Mouse (Mus musculus) lung, postnatal 0 days (tissue): Measurements from ENCODE around the gene Abhd8.

ENCODE experiments used
- CTCF ChIP-seq: IDR thresholded peaks from 2 replicates; pipeline ENCODE4 v1.5.1; 2016; ENCODE audit warnings: antibody characterized with exemption, mild to moderate bottlenecking
- EP300 ChIP-seq: IDR thresholded peaks from 2 replicates; pipeline ENCODE4 v1.6.1; 2016; ENCODE audit warnings: antibody characterized with exemption, mild to moderate bottlenecking, control low read depth

DNA sequence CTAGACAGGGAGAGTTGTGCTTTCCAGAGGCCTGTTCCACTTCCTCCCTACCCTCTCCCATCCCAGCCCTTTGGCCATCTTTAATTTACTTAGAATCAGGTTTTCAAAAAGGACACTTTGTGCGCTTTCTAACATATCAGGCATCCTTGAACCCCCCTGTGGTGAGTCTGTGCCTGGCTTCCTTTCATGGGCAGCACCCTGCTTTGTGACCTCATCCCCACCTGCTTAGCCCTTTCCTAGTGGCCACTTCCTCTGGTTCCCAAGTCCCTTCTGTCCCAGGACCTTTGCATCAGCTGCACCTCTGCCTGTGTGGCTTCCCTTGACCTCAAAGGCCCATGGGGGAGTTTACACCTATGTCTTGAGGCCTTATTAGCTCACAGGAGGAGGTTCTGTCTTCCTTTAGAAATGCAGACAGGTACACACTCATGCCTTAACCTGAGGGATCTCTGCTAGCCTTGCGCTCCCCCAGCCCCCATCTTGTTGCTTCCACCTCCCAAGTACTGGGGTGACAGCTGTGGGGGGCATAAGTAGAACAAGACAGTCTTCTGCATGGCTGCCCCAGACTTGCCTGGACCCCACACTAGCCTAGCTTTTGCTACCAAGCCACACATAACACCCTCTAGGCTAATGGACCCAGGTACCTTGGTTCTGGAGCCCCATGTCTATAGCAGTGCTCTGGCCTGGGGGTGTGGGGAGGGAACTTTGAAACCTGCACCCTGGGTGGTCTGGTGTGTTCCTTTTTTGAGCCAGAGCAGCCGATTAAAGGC lies 6.9 kb upstream of the Abhd8 start:
- no peak for TF ChIP-seq CTCF
- TF ChIP-seq EP300 = no peak
